Mouse (Mus musculus): ENCODE results near the gene Ramac. TPM values are rescaled to one million over a fixed set of nuclear protein-coding genes. Genes with fewer than 3 reads are reported as not detected.
A peak's percentile ranks its signal among the peaks of the same experiment; 100 is the strongest.

Gene Ramac
- total and polyA plus RNA-seq, 3 experiments, result 30.8 to 134 (median 56.8) TPM

GRCm38 (mm10) chr7:81772786-81773539 is 10.2 kb downstream of the Ramac start:
- H3K27ac ChIP-seq (ENCODE audit: insufficient read depth, low read depth), result no peak overlapping the region
- H3K4me3 ChIP-seq (replicated peaks in 1 of 3; ENCODE audit: low read depth in 2 of 3, low read length in 2 of 3, poor library complexity in 1 of 3), result no peak overlapping the region
- H3K4me1 ChIP-seq (ENCODE audit: control insufficient read depth in 1 of 2, insufficient read depth in 2 of 2), result peaks cover 0 to 24% of the 10 kb centered on the region in 2 experiments; a peak in 2 of 4 replicates
- H3K27me3 ChIP-seq (replicated peaks), result no peaks in the 10 kb centered on the region
- dilution Hi-C loops (cut with MboI; ENCODE audit: extremely low pct_ligation_motif_present, extremely low pct_unique_long_range_greater_than_20kb, low sequenced_read_pairs) (no loop called here), in situ Hi-C loops (cut with MboI; ENCODE audit: low pct_ligation_motif_present, low pct_unique_long_range_greater_than_20kb, low sequenced_read_pairs) (no loop called here)
- TF ChIP-seq TCF12 (IDR thresholded peaks at IDR 0.05; ENCODE audit: low read depth, low read length) (no peak), MAZ (IDR thresholded peaks at IDR 0.05; ENCODE audit: low read depth, low read length) (no peak), CHD2 (IDR thresholded peaks at IDR 0.05; ENCODE audit: low read length) (no peak), SIN3A (IDR thresholded peaks at IDR 0.05; ENCODE audit: low read length) (no peak), NRF1 (IDR thresholded peaks at IDR 0.05; ENCODE audit: low read depth, low read length) (no peak), MXI1 (IDR thresholded peaks at IDR 0.05; ENCODE audit: low read depth, low read length) (no peak), SMC3 (IDR thresholded peaks at IDR 0.05; ENCODE audit: low read depth, low read length) (no peak)
- no peak overlapping the region for H3K4me2 ChIP-seq (ENCODE audit: insufficient read depth, low read depth, poor library complexity, severe bottlenecking)
- H3K36me3 ChIP-seq (replicated peaks in 1 of 2; ENCODE audit: control insufficient read depth in 1 of 2, insufficient read depth in 1 of 2, low read length in 1 of 2), result peaks cover 0 to 19% of the 10 kb centered on the region in 2 experiments
- no peaks in the 10 kb centered on the region for H3K79me2 ChIP-seq (replicated peaks; ENCODE audit: control insufficient read depth, extremely low read depth, insufficient read depth, poor library complexity, severe bottlenecking)
- no peak for DNase-seq (ENCODE audit: extremely low read depth)
- H3K9ac ChIP-seq (ENCODE audit: insufficient read depth, low read depth), result no peak overlapping the region
- H3K9me3 ChIP-seq (replicated peaks; ENCODE audit: low read length), result no peaks in the 10 kb centered on the region

GRCm38 (mm10) chr7:81775325-81775724 is 12.6 kb downstream of the Ramac start:
- H3K27me3 ChIP-seq (replicated peaks), result no peaks in the 10 kb centered on the region
- peaks cover 3 to 30% of the 10 kb centered on the region in 2 experiments for H3K36me3 ChIP-seq (replicated peaks in 1 of 2; ENCODE audit: control insufficient read depth in 1 of 2, insufficient read depth in 1 of 2, low read length in 1 of 2)
- no peaks in the 10 kb centered on the region for H3K79me2 ChIP-seq (replicated peaks; ENCODE audit: control insufficient read depth, extremely low read depth, insufficient read depth, poor library complexity, severe bottlenecking)
- H3K27ac ChIP-seq (ENCODE audit: insufficient read depth, low read depth), result no peak overlapping the region
- no peak overlapping the region for H3K9ac ChIP-seq (ENCODE audit: insufficient read depth, low read depth)
- TF ChIP-seq CHD1 (IDR thresholded peaks at IDR 0.05; ENCODE audit: low read depth, low read length) (no peak), UBTF (IDR thresholded peaks at IDR 0.05; ENCODE audit: low read depth, low read length) (no peak), MXI1 (IDR thresholded peaks at IDR 0.05; ENCODE audit: low read depth, low read length) (no peak), BHLHE40 (IDR thresholded peaks at IDR 0.05; ENCODE audit: low read depth, low read length) (0 out of 2 replicates have a peak, but pooled peaks have one; percentile 4), SIN3A (IDR thresholded peaks at IDR 0.05; ENCODE audit: low read length) (no peak), CTCF (conservative IDR thresholded peaks at IDR 0.05 in 1 of 2, IDR thresholded peaks at IDR 0.05 in 1 of 2; ENCODE audit: low read depth in 2 of 2, low read length in 2 of 2) (no peak), JUN (IDR thresholded peaks at IDR 0.05; ENCODE audit: insufficient read depth, low read depth, low read length) (peak; percentile 60; the same call in 1 of the 2 replicates), KAT2A (IDR thresholded peaks at IDR 0.05; ENCODE audit: insufficient replicate concordance, low read length) (no peak), ZC3H11A (IDR thresholded peaks at IDR 0.05; ENCODE audit: low read depth, low read length) (no peak), NELFE (IDR thresholded peaks at IDR 0.05; ENCODE audit: low read depth, low read length) (no peak), MAZ (IDR thresholded peaks at IDR 0.05; ENCODE audit: low read depth, low read length) (no peak), USF2 (conservative IDR thresholded peaks at IDR 0.05; ENCODE audit: low read depth, low read length) (no peak), TBP (conservative IDR thresholded peaks at IDR 0.05; ENCODE audit: low read depth, low read length) (no peak), CHD2 (IDR thresholded peaks at IDR 0.05; ENCODE audit: low read length) (no peak), SMC3 (IDR thresholded peaks at IDR 0.05; ENCODE audit: low read depth, low read length) (no peak), JUND (conservative IDR thresholded peaks at IDR 0.05; ENCODE audit: low read depth, low read length) (peak; percentile 70), POLR2AphosphoS2 (IDR thresholded peaks at IDR 0.05; ENCODE audit: low read depth, low read length) (no peak), ELF1 (IDR thresholded peaks at IDR 0.05; ENCODE audit: low read depth, low read length) (no peak), POLR2A (IDR thresholded peaks at IDR 0.05; ENCODE audit: low read depth, low read length) (no peak), TCF12 (IDR thresholded peaks at IDR 0.05; ENCODE audit: low read depth, low read length) (no peak), MAFK (IDR thresholded peaks at IDR 0.05; ENCODE audit: insufficient replicate concordance, low read length) (no peak), USF1 (IDR thresholded peaks at IDR 0.05; ENCODE audit: low read depth, low read length) (no peak), RAD21 (IDR thresholded peaks at IDR 0.05; ENCODE audit: low read depth, low read length) (no peak), MEF2A (IDR thresholded peaks at IDR 0.05; ENCODE audit: borderline replicate concordance, low read depth, low read length) (no peak)
- H3K9me3 ChIP-seq (replicated peaks; ENCODE audit: low read length), result peaks cover 2% of the 10 kb centered on the region
- peak overlapping the region; percentile 62; the same call in 1 of the 2 replicates for H3K4me2 ChIP-seq (ENCODE audit: insufficient read depth, low read depth, poor library complexity, severe bottlenecking)
- H3K4me3 ChIP-seq (replicated peaks in 1 of 3; ENCODE audit: low read depth in 2 of 3, low read length in 2 of 3, poor library complexity in 1 of 3), result no peak overlapping the region
- peaks cover 0 to 24% of the 10 kb centered on the region in 2 experiments; a peak in 2 of 4 replicates for H3K4me1 ChIP-seq (ENCODE audit: control insufficient read depth in 1 of 2, insufficient read depth in 2 of 2)
- DNase-seq (ENCODE audit: extremely low read depth), result peak; percentile 74
- in situ Hi-C loops (cut with MboI; ENCODE audit: low pct_ligation_motif_present, low pct_unique_long_range_greater_than_20kb, low sequenced_read_pairs) (loop anchor here (25.0 kb wide), 2 partner anchors 337 to 487 kb away; no protein-coding TSS in a partner anchor), dilution Hi-C loops (cut with MboI; ENCODE audit: extremely low pct_ligation_motif_present, extremely low pct_unique_long_range_greater_than_20kb, low sequenced_read_pairs) (no loop called here)
